Mouse (Mus musculus): ENCODE results near the gene Rbfox3. TPM values are rescaled to one million over a fixed set of nuclear protein-coding genes. Genes with fewer than 3 reads are reported as not detected.

The Rbfox3 gene
- polyA plus RNA-seq, 1 experiment from 2014 or later, result 1.5 TPM

DNA sequence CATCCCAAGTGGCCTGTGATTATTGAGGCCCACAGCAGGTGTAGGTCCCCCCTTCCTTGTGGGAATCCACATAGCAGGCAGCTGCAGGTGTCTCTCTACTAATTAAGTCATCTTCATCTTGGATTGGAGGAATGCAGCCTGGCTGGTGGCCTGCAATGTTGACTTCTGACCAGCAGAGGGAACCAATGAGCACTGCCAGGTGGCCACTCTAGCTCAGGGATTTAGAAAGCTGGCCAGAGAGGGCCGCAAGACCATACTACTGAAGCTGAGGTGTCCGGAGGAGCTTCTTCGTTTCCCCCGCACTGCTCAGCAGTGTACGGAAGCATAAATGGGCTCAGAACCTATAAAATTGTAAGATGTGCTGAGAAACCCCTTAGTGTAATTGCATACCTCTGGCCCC, 403.5 kb downstream of the Rbfox3 start:
- H3K4me3 ChIP-seq (replicated peaks), result no peak overlapping the region
- H3K27ac ChIP-seq, result no peak overlapping the region
- H3K36me3 ChIP-seq, result no peaks in the 10 kb centered on the region
- 24% methylated on average over 5 of the region's 5 CpGs for WGBS
- H3K4me1 ChIP-seq (replicated peaks), result peaks cover 15% of the 10 kb centered on the region
- H3K9me3 ChIP-seq, result no peaks in the 10 kb centered on the region
- H3K27me3 ChIP-seq (replicated peaks), result peaks cover 20% of the 10 kb centered on the region
- no peak for ATAC-seq
- H3K9ac ChIP-seq, result no peak overlapping the region
- H3K4me2 ChIP-seq (replicated peaks), result no peak overlapping the region

DNA sequence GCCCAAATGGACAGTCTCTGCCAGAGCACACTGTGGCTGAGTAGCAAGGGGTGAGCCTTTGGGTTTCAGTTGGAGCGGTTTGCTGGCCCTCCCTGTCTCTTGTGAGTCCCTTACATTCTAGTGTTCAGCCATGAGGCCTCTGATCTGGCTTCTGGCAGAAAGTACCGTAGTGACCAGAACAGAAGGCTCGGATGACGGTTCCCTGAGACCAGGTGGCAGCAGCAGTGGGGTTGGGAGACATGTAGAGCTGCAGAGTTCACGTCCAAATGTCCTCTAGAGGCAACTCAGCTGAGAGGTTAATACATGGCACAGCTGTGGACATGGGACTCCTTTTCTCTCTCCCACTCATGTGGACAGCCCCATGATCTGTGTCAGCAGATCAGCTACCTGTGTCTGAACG, 404.3 kb downstream of the Rbfox3 start:
- peaks cover 8% of the 10 kb centered on the region for H3K4me1 ChIP-seq (replicated peaks)
- H3K4me2 ChIP-seq (replicated peaks), result no peak overlapping the region
- H3K27ac ChIP-seq, result no peak overlapping the region

DNA sequence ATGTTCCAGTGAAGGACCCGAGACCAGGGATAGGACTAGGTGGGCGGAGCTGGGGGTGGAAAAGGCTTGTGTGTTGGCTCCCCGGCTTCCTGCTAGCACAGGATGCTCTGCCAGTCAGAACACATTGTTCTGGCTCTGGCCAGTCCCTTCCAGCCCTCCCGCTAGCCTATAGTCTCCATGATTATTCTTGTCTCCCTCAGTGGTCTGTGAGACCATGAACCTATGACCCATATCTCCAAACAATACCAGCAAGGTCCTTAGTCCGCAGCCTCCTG, 407.3 kb downstream of the Rbfox3 start:
- peaks cover 21% of the 10 kb centered on the region for H3K27me3 ChIP-seq (replicated peaks)
- H3K4me2 ChIP-seq (replicated peaks), result no peak overlapping the region
- H3K4me1 ChIP-seq (replicated peaks), result 0 out of 2 replicates have a peak, but pooled peaks cover 4% of the 10 kb centered on the region
- no peaks in the 10 kb centered on the region for H3K36me3 ChIP-seq
- no peak overlapping the region for H3K9ac ChIP-seq
- H3K27ac ChIP-seq, result no peak overlapping the region
- H3K4me3 ChIP-seq (replicated peaks), result no peak overlapping the region
- H3K9me3 ChIP-seq, result no peaks in the 10 kb centered on the region
- no peak for ATAC-seq
- 57% methylated on average over 5 of the region's 5 CpGs for WGBS

More for the DNA sequence above, 404.3 kb downstream of the Rbfox3 start:
- H3K4me3 ChIP-seq (replicated peaks), result no peak overlapping the region
- no peak overlapping the region for H3K9ac ChIP-seq
- ATAC-seq, result no peak
- peaks cover 21% of the 10 kb centered on the region for H3K27me3 ChIP-seq (replicated peaks)
- H3K9me3 ChIP-seq, result no peaks in the 10 kb centered on the region
- H3K36me3 ChIP-seq, result no peaks in the 10 kb centered on the region
- 83% methylated on average over 6 of the region's 6 CpGs for WGBS

DNA sequence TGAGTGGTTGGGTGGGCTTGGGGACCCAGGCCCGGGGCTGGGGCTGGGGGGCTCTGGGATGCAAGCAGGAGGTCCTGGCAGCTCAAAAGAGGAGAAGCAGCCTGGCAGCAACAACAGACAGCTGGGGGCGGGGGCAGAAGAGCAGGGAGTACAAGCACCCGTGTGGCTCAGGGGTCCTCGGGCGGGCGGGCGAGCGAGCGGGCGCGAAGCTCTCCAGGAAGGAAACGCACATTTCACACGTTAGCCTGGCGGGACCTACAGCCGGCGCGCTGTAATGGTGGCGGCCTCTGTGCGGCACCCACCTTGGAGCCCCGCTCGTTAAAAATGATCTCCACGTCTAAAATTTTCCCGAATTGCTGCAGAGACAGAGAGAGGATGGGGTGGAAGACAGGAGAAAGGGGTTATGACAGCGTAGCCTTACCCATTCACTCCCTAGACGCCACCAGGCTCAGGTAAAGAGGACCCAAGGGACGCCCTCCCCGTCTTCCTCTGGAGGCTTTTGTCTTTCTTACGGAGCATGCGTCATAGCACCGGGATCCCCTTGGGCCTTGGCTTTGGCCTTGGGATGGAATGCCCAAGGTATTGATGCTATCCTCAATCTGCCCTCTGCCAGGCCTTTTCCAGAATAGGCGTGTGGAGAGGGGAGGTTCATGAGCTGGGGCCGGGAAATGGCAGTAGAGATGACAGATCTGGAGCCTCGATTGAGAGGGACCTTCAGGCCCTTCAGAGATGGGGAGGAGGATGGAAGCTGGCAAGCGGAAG, 407.8 kb downstream of the Rbfox3 start:
- 16% methylated on average over 34 of the region's 34 CpGs for WGBS
- Histone ChIP-seq H3K4me2 (replicated peaks) (peak overlapping the region; percentile 23; the same call in 1 of the 2 replicates), H3K27me3 (replicated peaks) (peaks cover 21% of the 10 kb centered on the region)

DNA sequence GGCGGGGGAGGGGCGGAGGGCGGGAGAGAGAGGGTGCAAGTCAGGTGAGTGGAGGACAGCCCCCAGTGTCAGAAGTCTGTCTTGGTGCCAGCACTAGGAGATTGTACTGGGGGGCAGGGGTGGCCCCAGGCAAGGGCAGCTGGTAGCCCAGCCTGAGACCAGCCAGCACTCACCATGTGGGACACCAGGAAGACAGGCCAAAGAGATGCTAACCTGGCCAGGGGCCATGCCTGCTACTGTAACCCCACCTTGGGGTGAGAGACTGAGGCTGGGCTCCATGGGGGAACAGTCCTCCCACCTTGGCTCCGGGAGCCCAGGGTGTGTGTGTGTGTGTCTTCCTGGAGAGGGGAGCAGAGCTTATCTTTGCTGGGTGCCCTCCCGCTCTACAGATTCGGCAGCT, 408.4 kb downstream of the Rbfox3 start:
- H3K4me2 ChIP-seq (replicated peaks), result no peak overlapping the region
- ATAC-seq, result peak; percentile 15; the same call in 1 of the 2 replicates

More for the DNA sequence above, 407.8 kb downstream of the Rbfox3 start:
- Histone ChIP-seq H3K9me3 (no peaks in the 10 kb centered on the region), H3K4me3 (replicated peaks) (no peak overlapping the region), H3K4me1 (replicated peaks) (0 out of 2 replicates have a peak, but pooled peaks cover 4% of the 10 kb centered on the region), H3K27ac (no peak overlapping the region), H3K9ac (no peak overlapping the region), H3K36me3 (no peaks in the 10 kb centered on the region)
- ATAC-seq, result 0 out of 2 replicates have a peak, but pooled peaks have one; percentile 6

DNA sequence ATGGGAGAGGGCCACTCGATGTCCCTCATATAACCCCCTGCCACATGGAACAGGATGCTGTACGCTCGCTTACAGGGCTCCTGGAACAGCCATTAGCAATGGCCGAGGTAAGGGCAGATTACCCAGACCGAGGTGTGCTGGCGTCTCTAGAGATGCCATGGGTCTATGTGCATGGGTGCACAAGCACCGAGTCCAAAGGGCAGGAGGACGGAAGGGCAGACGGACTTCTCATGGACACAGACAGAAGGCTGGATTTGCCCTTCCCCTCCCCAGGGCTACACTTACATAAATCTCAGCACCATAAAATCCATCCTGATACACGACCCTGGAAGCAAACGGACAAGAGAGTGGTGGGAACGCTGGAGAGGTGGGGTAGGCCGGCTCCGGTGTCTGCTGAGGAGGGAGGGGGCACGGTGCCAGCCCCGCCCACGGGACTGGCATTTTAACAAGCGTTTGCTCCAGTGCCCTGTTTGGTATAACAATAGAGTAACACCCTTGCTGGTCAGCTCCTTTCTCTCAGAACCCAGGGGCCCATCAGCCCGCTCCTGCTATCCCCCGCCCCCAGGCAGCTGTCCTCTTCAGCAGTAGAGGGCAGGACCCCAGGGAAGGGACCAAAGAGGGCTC, 415.2 kb downstream of the Rbfox3 start:
- Histone ChIP-seq H3K9me3 (no peaks in the 10 kb centered on the region), H3K36me3 (no peaks in the 10 kb centered on the region), H3K27me3 (replicated peaks) (no peaks in the 10 kb centered on the region), H3K9ac (no peak overlapping the region), H3K4me2 (replicated peaks) (no peak overlapping the region), H3K27ac (no peak overlapping the region), H3K4me3 (replicated peaks) (no peak overlapping the region), H3K4me1 (replicated peaks) (peaks cover 10% of the 10 kb centered on the region)
- 55% methylated on average over 20 of the region's 20 CpGs for WGBS
- ATAC-seq, result no peak

More for the DNA sequence above, 408.4 kb downstream of the Rbfox3 start:
- Histone ChIP-seq H3K4me3 (replicated peaks) (no peak overlapping the region), H3K36me3 (no peaks in the 10 kb centered on the region), H3K27ac (no peak overlapping the region), H3K4me1 (replicated peaks) (0 out of 2 replicates have a peak, but pooled peaks cover 3% of the 10 kb centered on the region), H3K9ac (no peak overlapping the region), H3K9me3 (no peaks in the 10 kb centered on the region), H3K27me3 (replicated peaks) (peaks cover 21% of the 10 kb centered on the region)
- WGBS, result 44% methylated on average over 6 of the region's 6 CpGs

DNA sequence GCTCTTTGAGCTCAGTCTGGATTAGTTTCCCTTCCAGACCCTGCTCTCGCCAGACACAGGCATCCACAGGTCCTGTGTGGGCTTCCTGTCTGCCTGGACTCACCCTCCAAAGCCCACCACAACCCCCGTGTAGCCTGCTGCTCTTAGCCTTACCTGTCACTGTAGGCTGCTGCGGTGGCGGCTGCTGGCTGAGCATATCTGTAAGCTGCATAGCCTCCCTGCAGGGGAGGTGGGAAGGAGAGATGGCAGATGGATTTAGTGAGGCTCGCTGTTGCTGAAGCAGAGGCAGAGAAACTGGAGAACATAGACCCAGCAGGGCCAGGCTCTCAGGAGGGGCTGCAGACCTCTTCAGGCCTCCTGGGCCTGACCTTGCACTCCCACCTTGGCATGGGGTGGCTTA, 416.3 kb downstream of the Rbfox3 start:
- Histone ChIP-seq H3K27ac (no peak overlapping the region), H3K4me2 (replicated peaks) (no peak overlapping the region), H3K27me3 (replicated peaks) (no peaks in the 10 kb centered on the region), H3K4me3 (replicated peaks) (no peak overlapping the region), H3K36me3 (no peaks in the 10 kb centered on the region), H3K9ac (no peak overlapping the region), H3K9me3 (no peaks in the 10 kb centered on the region), H3K4me1 (replicated peaks) (peaks cover 17% of the 10 kb centered on the region)
- WGBS, result 46% methylated on average over 5 of the region's 5 CpGs
- ATAC-seq, result no peak

DNA sequence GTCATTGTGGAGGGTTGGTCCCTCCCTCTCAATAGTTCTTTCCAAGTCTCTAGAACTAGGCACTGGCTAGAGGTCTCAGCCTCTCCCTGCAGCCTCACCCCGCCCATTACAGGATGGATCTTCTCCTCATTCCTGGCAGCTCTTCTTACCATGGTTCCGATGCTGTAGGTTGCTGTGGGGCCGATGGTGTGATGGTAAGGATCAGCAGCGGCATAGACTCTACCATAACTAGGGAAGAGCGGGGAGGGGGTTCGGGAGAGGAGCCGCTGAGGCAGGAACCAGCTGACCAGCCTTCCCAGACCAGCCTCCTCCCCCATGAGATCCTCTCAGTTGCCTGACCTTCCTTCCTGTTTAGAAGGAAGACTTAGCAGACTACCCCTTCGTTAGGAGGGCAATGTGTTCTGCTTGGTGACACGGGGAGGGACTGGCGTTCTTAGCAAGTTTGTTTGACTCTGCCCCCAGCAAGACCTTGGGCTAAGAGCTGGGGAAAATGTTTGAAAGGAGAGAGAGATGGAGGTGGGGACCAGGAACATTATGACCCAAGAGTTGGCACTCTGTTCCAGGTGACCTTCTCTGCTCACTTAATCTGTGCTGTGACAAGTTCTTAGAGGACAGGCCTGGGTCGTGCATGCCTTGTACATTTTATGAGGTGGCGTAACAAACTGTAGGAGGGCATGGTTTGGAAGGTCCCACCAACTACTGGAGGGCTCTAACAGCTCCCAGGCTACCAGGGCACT, 417.2 kb downstream of the Rbfox3 start:
- no peak for ATAC-seq
- 69% methylated on average over 12 of the region's 12 CpGs for WGBS
- Histone ChIP-seq H3K27ac (no peak overlapping the region), H3K36me3 (no peaks in the 10 kb centered on the region), H3K27me3 (replicated peaks) (no peaks in the 10 kb centered on the region), H3K4me2 (replicated peaks) (no peak overlapping the region), H3K4me1 (replicated peaks) (peaks cover 17% of the 10 kb centered on the region), H3K9me3 (no peaks in the 10 kb centered on the region), H3K4me3 (replicated peaks) (no peak overlapping the region), H3K9ac (no peak overlapping the region)

DNA sequence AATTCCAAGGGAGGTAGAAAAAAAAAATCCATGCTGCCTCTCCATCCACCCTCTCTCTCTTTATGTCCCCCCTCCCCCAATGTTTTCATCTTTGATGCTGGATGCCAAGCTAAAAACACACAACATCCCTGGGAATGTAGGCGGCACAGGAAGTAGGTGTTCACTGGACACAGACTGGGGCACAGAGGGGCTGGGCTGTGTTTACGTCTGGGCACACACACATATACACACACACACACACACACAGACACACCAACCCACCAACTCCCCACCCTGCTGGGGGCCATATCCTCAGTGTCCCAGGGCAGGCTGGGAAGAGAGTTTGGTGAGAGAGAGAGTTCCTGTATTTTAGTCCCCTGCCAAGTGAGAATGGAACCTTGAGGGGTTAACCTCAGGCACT, 417.9 kb downstream of the Rbfox3 start:
- Histone ChIP-seq H3K27me3 (replicated peaks) (no peaks in the 10 kb centered on the region), H3K9ac (no peak overlapping the region), H3K4me2 (replicated peaks) (no peak overlapping the region), H3K9me3 (no peaks in the 10 kb centered on the region), H3K27ac (no peak overlapping the region), H3K4me3 (replicated peaks) (no peak overlapping the region), H3K36me3 (no peaks in the 10 kb centered on the region), H3K4me1 (replicated peaks) (peaks cover 17% of the 10 kb centered on the region)
- WGBS, result 52% methylated on average over 2 of the region's 2 CpGs
- no peak for ATAC-seq

DNA sequence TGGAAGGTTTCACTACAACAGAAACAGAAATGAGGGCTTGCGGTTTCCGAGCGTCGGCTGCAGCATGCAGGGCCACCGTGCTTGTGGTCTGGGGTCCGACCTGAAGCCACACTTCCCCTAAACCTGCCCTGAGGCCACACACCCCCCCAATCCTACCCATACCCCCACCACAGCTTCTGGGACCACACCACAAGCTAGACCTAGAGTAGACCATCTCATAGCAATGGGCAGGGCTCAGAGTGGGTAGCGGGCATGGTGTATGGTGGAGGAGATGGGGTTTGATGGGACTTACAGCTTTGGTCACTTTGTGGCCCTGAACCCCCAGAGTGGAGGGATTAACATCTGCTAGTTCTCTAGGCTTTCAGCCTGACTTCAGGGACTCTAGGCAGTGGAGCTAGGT, 420.2 kb downstream of the Rbfox3 start:
- Histone ChIP-seq H3K9ac (no peak overlapping the region), H3K4me3 (replicated peaks) (no peak overlapping the region), H3K27me3 (replicated peaks) (no peaks in the 10 kb centered on the region), H3K4me1 (replicated peaks) (peaks cover 17% of the 10 kb centered on the region), H3K4me2 (replicated peaks) (no peak overlapping the region), H3K36me3 (peaks cover 7% of the 10 kb centered on the region; the same call in 1 of the 2 replicates), H3K9me3 (no peaks in the 10 kb centered on the region), H3K27ac (no peak overlapping the region)
- ATAC-seq, result no peak
- 83% methylated on average over 7 of the region's 7 CpGs for WGBS

DNA sequence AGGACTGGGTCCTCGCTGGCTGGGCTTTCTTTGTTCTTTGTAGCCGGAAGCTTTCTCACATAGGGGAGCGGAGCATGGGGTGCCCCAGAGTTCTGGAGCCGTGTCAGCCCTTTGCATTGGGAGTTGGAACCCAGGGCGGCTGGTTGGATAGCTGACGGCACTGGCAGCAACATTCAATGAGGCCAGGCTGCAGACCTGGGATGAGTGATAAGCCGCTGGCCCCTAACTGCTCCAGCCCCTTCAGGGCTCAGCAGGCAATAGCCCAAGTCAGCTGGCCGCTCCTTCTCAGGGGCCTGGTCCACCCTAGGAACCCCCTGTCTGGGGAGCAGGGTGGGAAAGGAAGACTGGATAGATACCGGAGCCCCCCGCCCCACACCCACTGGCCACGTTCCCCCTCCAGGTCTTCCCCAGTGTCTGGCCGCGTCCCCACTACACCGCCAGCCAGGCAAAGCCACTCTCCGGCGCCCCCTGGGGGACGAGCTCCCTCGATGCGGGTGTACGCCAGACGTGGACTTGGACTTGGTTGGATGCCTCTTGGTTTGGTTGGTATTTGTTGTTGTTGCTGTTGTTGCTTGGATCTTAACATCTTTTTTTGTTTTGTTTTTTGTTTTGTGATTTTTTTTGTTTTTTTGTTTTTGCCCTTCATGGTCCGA, 420.7 kb downstream of the Rbfox3 start:
- Histone ChIP-seq H3K36me3 (peaks cover 7% of the 10 kb centered on the region; the same call in 1 of the 2 replicates), H3K27ac (no peak overlapping the region), H3K27me3 (replicated peaks) (no peaks in the 10 kb centered on the region), H3K9me3 (no peaks in the 10 kb centered on the region), H3K4me2 (replicated peaks) (peak overlapping the region; percentile 53), H3K4me3 (replicated peaks) (no peak overlapping the region), H3K4me1 (replicated peaks) (peaks cover 17% of the 10 kb centered on the region), H3K9ac (no peak overlapping the region)
- peak; percentile 58 for ATAC-seq
- 26% methylated on average over 22 of the region's 22 CpGs for WGBS

DNA sequence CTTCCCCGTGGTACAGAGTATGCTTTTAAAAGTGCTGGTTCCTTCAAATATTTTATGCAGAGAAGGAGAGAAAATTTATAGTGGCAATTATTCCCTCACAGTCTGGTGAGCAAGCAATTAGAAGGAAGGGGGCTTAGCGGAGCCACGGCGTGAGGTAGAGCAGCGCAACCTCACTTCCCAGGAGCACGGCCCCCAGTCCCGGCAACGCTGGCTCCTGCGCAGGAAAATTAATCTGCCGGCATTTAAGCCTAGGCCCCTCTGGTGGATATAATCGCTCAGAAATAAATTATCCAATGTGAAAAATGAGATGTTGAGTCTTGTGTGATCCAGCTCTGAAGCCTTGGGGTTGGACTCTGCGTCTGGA, 422.5 kb downstream of the Rbfox3 start:
- H3K4me3 ChIP-seq (replicated peaks), result no peak overlapping the region
- no peaks in the 10 kb centered on the region for H3K27me3 ChIP-seq (replicated peaks)
- ATAC-seq, result no peak
- 76% methylated on average over 12 of the region's 12 CpGs for WGBS
- H3K36me3 ChIP-seq, result peaks cover 12% of the 10 kb centered on the region; the same call in 1 of the 2 replicates
- H3K9ac ChIP-seq, result no peak overlapping the region
- no peaks in the 10 kb centered on the region for H3K9me3 ChIP-seq
- no peak overlapping the region for H3K27ac ChIP-seq
- no peak overlapping the region for H3K4me2 ChIP-seq (replicated peaks)
- H3K4me1 ChIP-seq (replicated peaks), result peaks cover 17% of the 10 kb centered on the region
